Mouse (Mus musculus): ENCODE results near the gene Myh3.

DNA sequence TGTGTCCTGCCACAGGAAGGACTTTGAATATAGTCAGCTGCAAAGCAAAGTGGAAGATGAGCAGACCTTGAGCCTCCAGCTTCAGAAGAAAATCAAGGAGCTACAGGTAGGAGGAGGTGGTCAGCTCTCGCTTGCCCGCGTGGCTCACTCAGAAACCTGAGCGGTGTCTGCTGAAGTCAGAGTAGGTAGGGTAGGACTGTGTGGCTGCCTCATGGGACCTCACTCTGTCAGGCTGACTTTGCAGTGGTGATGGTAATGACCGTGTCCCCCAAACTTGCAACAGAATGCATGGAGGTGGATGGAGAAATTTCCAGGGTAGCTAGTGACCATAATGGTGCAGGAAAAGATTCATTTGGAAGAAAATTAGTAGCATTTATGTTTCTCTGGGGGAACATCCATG is 15.6 kb downstream of the Myh3 start:
- TF ChIP-seq MAX (IDR thresholded peaks at IDR 0.05) (no peak), CTCF (IDR thresholded peaks at IDR 0.05; ENCODE audit: control insufficient read depth, insufficient read depth, insufficient read length) (no peak), USF1 (IDR thresholded peaks at IDR 0.05; ENCODE audit: low read depth) (no peak), MYOD1 (IDR thresholded peaks at IDR 0.05; ENCODE audit: control insufficient read depth, insufficient read length, low read depth) (no peak), MYOG (IDR thresholded peaks at IDR 0.05; ENCODE audit: control insufficient read depth, extremely low read depth, insufficient read length) (no peak), CEBPB (IDR thresholded peaks at IDR 0.05; ENCODE audit: low read depth) (no peak), FOSL1 (IDR thresholded peaks at IDR 0.05; ENCODE audit: insufficient read depth, low read length, poor library complexity, severe bottlenecking) (no peak)

Measured in C2C12 (cell line).